In genomic region chr1:80372010-80372409, GRCm38 (mm10) we compare ENCODE assay signal across 24 mouse cellular contexts. TPM values are rescaled to one million over a fixed set of nuclear protein-coding genes. Genes with fewer than 3 reads are reported as not detected.
DNase-seq lines count a peak whose midpoint lies in the region; ATAC-seq and TF ChIP-seq lines count a peak whose summit lies in the region.
"Had no signal": no experiment of that assay in that cellular context is flagged by ENCODE, and none has a peak within 500 bp of the region (broad histone marks: within the 10 kb centered on the region; RNA-seq: fewer than 3 reads in every experiment).

No protein-coding gene starts in this region.

- no peak overlapping the region for H3K4me2 ChIP-seq in hindbrain, postnatal 0 days (ENCODE audit: low read depth, low read length)
- H3K4me2 ChIP-seq: embryonic facial prominence, embryonic 12.5 days; forebrain, embryonic 13.5 days; forebrain, embryonic 15.5 days had no signal

- no peaks in the 10 kb centered on the region for H3K36me3 ChIP-seq in hindbrain, postnatal 0 days (ENCODE audit: insufficient read depth, low read length)
- H3K36me3 ChIP-seq: embryonic facial prominence, embryonic 10.5 days; embryonic facial prominence, embryonic 12.5 days; forebrain, embryonic 15.5 days; G1E had no signal

- no peaks in the 10 kb centered on the region for H3K9me3 ChIP-seq in hindbrain, postnatal 0 days (ENCODE audit: low read length)
- H3K9me3 ChIP-seq: embryonic facial prominence, embryonic 10.5 days; embryonic facial prominence, embryonic 12.5 days; forebrain, embryonic 15.5 days; G1E had no signal

- no peak for TF ChIP-seq CTCF in hindbrain, postnatal 0 days (IDR thresholded peaks at IDR 0.05; ENCODE audit: low read depth)

- H3K4me1 ChIP-seq in hindbrain, postnatal 0 days (ENCODE audit: insufficient read depth, low read length) = no peaks in the 10 kb centered on the region
- H3K4me1 ChIP-seq: embryonic facial prominence, embryonic 10.5 days; embryonic facial prominence, embryonic 12.5 days; forebrain, embryonic 13.5 days; forebrain, embryonic 15.5 days had no signal

- 88% methylated on average over 3 of the region's 3 CpGs for WGBS in hindbrain, postnatal 0 days

- no peak overlapping the region for H3K4me3 ChIP-seq in hindbrain, postnatal 0 days (ENCODE audit: low read length)
- H3K4me3 ChIP-seq: embryonic facial prominence, embryonic 10.5 days; embryonic facial prominence, embryonic 12.5 days; forebrain, embryonic 13.5 days; forebrain, embryonic 15.5 days had no signal

- ATAC-seq in frontal cortex, adult (ENCODE audit: low TSS enrichment) = peak; percentile 87
- 0 out of 2 replicates have a peak, but pooled peaks have one; percentile 39 for ATAC-seq in megakaryocyte progenitor cell, adult 5-6 weeks (replicated peaks; ENCODE audit: poor library complexity)
- ATAC-seq in hindbrain, postnatal 0 days = no peak
- ATAC-seq: activated CD4-positive, CD25-positive, alpha-beta regulatory T cell, adult 4 months; forebrain, embryonic 13.5 days; forebrain, embryonic 15.5 days; forebrain, postnatal 0 days; Patski had no signal

- DNase-seq in frontal cortex, adult 2 months (ENCODE audit: extremely low spot score in 1 of 2, low spot score in 1 of 2) = no peak
- peak; percentile 27 for DNase-seq in brain, adult 2 months (ENCODE audit: low read depth, low spot score)
- no peak for DNase-seq in embryo, embryonic 10 days (ENCODE audit: low spot score)
- no peak for DNase-seq in kidney, postnatal 36 days
- no peak for DNase-seq in hindbrain, postnatal 0 days (ENCODE audit: low spot score)
- DNase-seq: adrenal gland, adult 8-10 months; adrenal gland, postnatal 14 days; adrenal gland, postnatal 36 days; cerebellum, adult 11 months; cerebellum, adult 18-20 months; cerebellum, adult 8-10 months; cerebellum, adult 9-11 months; cerebellum, postnatal 14 days; cerebellum, postnatal 36 days; forebrain, postnatal 0 days had no signal

- H3K27me3 ChIP-seq in hindbrain, postnatal 0 days (ENCODE audit: insufficient read depth, low read length) = no peaks in the 10 kb centered on the region
- H3K27me3 ChIP-seq: embryonic facial prominence, embryonic 12.5 days; forebrain, embryonic 13.5 days; forebrain, embryonic 15.5 days had no signal

- H3K9ac ChIP-seq in hindbrain, postnatal 0 days (replicated peaks; ENCODE audit: low read length) = no peak overlapping the region
- H3K9ac ChIP-seq: embryonic facial prominence, embryonic 12.5 days; forebrain, embryonic 13.5 days; forebrain, embryonic 15.5 days; forebrain, postnatal 0 days had no signal

- no peak overlapping the region for H3K27ac ChIP-seq in hindbrain, postnatal 0 days
- H3K27ac ChIP-seq: embryonic facial prominence, embryonic 10.5 days; embryonic facial prominence, embryonic 12.5 days; forebrain, embryonic 13.5 days; forebrain, embryonic 15.5 days had no signal

RNA-seq across cellular contexts. Expression of gene Cul3, which starts 31.7 kb away (rescaled TPM):
- polyA plus RNA-seq in frontal cortex, adult 2 months (2012; rRNA removed) = 71.0 and 88.4 TPM in 2 replicates
- 142 and 174 TPM in 2 replicates for total RNA-seq in megakaryocyte progenitor cell, adult 5-6 weeks (2015)
- total RNA-seq in megakaryocyte progenitor cell, adult 5-6 weeks (2017) = 274 and 330 TPM in 2 replicates
- 47.6 and 51.9 TPM in 2 replicates for total RNA-seq in hindbrain, postnatal 0 days (2014; rRNA removed)
- polyA plus RNA-seq in hindbrain, postnatal 0 days (2015; fragmentation: Nextera tagmentation; extraction: Ambion mirVana) = 22.6 and 33.1 TPM in 2 replicates
